Mouse (Mus musculus) adrenal gland, adult (tissue): ENCODE data around the gene Cdon.

Experiments used
- DNase-seq, 2 experiments: peaks; one replicate each; pipeline ENCODE4 v3.0.0; 2022 to 2023; ENCODE audit warnings: low spot score in 1 of 2; ENCODE audit not compliant: inconsistent age in 2 of 2

Cdon gene

GRCm38 (mm10) chr9:35434340-35434739 is 13.4 kb downstream of the Cdon start:
- no peak for DNase-seq

GRCm38 (mm10) chr9:35435565-35435964 is 14.6 kb downstream of the Cdon start:
- no peak for DNase-seq

- no peak for DNase-seq
These were observed 17.5 kb downstream of the Cdon start for GRCm38 (mm10) chr9:35438286-35439061.

GRCm38 (mm10) chr9:35439062-35439442 is 18.1 kb downstream of the Cdon start:
- DNase-seq = no peak

GRCm38 (mm10) chr9:35439754-35440153 is 18.8 kb downstream of the Cdon start:
- no peak for DNase-seq

GRCm38 (mm10) chr9:35442476-35442875 is 21.5 kb downstream of the Cdon start:
- no peak for DNase-seq

GRCm38 (mm10) chr9:35443618-35444511 is 22.9 kb downstream of the Cdon start:
- DNase-seq = no peak

GRCm38 (mm10) chr9:35444512-35444886 is 23.6 kb downstream of the Cdon start:
- no peak for DNase-seq

- DNase-seq = no peak
These were observed 26.0 kb downstream of the Cdon start for GRCm38 (mm10) chr9:35446916-35447315.

- no peak for DNase-seq
These were observed 32.4 kb downstream of the Cdon start for GRCm38 (mm10) chr9:35453311-35453710.

GRCm38 (mm10) chr9:35459594-35459993 is 38.7 kb downstream of the Cdon start:
- DNase-seq = no peak

- DNase-seq = peak in 1 of 2 experiments; percentile 47
These were observed 46.4 kb downstream of the Cdon start for GRCm38 (mm10) chr9:35467264-35467817.

- no peak for DNase-seq
These were observed 48.0 kb downstream of the Cdon start for GRCm38 (mm10) chr9:35468913-35469312.

GRCm38 (mm10) chr9:35474104-35474724 is 53.3 kb downstream of the Cdon start:
- DNase-seq = no peak

- DNase-seq = no peak
These were observed 54.5 kb downstream of the Cdon start for GRCm38 (mm10) chr9:35475394-35475793.

GRCm38 (mm10) chr9:35479456-35479855 is 58.5 kb downstream of the Cdon start:
- no peak for DNase-seq

GRCm38 (mm10) chr9:35482014-35482898 is 61.3 kb downstream of the Cdon start:
- peak in 1 of 2 experiments; percentile 32 for DNase-seq

- no peak for DNase-seq
These were observed 63.0 kb downstream of the Cdon start for GRCm38 (mm10) chr9:35483949-35484348.

GRCm38 (mm10) chr9:35486616-35487015 is 65.7 kb downstream of the Cdon start:
- no peak for DNase-seq

- DNase-seq = no peak
These were observed 67.6 kb downstream of the Cdon start for GRCm38 (mm10) chr9:35488496-35488895.
